Mouse (Mus musculus): ENCODE results near the gene Ttc30a1.

The Ttc30a1 gene

GRCm38 (mm10) chr2:75930941-75931340 is 50.8 kb downstream of the Ttc30a1 start:
- DNase-seq (ENCODE audit: low spot score in 2 of 2) = no peak

GRCm38 (mm10) chr2:75929786-75930444 is 51.9 kb downstream of the Ttc30a1 start:
- no peak for DNase-seq (ENCODE audit: low spot score in 2 of 2)

- DNase-seq (ENCODE audit: low spot score in 2 of 2) = no peak
Measured at GRCm38 (mm10) chr2:75929141-75929540, 52.6 kb downstream of the Ttc30a1 start.

Data from spleen, postnatal 4 days (tissue).